Mouse (Mus musculus) frontal cortex, postnatal 36 days (tissue): Measurements from ENCODE around the gene Trp53inp2.
A peak's percentile ranks its signal among the peaks of the same experiment; 100 is the strongest.

Experiments used
- DNase-seq, 2 experiments: peaks; one replicate each; pipeline ENCODE4 v3.0.0; 2022; ENCODE audit warnings: low spot score in 2 of 2

Gene Trp53inp2

DNA sequence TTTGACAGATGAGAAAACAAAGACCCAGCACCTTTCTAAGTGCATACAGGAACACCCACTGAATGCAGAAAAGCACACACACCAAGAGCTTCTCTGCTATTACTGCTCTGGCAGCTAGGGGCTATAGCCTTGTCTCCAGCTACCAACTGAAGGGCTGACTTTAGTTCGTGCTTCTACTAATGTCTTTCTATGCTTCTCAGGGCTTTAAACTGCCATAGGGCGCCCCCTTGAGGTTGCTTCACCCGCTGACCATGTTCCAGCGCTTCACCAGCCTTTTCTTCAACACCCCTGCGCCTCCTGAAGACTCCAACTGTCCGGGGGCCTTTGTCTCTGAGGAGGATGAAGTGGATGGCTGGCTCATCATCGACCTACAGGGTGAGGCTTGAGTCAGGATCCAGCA is 4.2 kb downstream of the Trp53inp2 start:
- DNase-seq = peak; percentile 76 to 86

DNA sequence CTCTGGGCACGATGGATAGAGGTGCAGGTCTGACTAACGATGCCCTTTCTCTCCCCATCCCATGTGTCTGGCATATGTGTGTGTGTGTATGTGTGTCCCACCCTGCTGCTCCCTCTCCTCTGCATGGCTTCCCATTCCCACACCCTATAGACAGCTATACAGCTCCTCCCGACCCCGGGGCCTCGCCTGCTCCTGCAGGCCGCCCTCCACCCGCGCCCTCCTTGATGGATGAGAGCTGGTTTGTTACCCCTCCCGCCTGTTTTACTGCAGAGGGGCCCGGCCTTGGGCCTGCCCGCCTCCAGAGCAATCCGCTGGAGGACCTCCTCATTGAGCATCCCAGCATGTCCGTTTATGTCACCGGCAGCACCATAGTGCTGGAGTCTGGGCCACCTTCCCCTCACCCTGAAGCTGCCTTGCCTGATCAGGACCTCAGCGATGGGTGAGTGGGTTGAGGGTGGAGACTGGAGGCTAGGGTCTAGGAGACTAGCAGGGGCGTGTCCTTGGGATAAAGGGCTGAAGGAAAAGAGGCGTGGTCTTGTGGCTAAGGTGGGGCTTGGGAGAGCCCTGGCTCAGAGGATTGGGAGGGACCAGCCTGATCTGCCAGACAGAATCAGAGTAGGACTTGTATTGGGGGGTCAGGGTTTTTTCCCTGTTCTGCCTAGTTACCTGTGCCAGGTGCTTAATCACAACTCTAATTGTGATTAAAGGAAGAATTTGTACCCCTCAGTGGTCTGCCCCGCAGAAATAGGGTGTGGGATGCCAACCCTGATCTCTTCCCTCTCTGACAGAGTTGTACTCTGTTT is 5.1 kb downstream of the Trp53inp2 start:
- DNase-seq = no peak

DNA sequence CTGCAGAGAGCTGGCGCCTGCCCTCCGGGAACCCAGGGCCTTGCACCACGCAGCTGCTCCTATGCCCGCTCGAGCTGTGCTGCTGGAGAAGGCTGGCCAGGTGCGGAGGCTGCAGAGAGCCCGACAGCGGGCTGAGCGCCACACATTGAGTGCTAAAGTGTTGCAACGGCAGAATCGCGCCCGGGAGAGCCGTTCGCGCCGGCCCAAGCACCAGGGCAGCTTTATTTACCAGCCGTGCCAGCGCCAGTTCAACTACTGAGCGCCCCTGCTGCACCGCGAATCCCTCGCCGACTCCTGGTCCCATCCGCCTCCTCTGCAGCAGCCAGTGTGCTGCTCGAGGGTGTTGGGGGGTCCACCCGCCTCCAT is 5.7 kb downstream of the Trp53inp2 start:
- DNase-seq = peak; percentile 40 to 59

DNA sequence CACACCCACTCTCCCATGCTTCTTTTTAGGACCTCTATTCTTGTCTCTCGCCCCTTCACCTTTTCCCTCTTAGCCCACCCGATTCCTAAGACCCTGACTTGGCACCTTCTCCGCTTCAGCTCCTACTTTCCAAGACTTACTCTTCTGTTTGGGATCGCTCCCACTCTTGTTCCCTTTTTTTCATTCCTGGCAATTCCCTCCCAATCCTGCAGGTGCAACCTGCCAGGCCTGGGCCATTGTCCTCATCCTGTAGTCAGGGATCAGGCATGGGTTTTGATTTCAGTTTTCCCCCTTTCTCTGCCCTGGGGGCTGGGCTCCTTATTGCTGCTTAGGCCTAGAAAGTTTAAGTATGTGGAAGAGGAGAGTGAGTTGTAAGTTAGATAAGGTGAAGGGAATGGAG is 6.2 kb downstream of the Trp53inp2 start:
- DNase-seq = no peak

- no peak for DNase-seq
Measured at GRCm38 (mm10) chr2:155388573-155388972, 7.7 kb downstream of the Trp53inp2 start.

DNA sequence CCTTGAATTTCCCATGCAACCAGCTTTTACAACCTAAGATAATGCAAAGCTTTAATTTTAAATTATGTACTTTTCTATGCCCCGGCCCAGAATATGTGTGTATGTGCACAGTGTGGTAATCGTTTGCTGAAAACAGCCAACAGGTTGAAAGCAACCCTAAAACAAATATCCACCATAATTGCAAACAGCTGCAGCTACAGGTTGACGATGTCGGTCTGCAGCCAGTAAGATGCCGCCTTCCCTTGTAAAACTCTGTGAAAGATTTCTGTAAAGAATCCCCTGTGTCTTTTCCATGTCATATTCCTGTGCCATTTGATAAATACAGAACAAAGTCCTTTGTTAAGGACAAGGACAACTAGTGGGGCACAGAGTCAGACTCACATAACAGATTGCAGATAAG is 13.7 kb downstream of the Trp53inp2 start:
- no peak for DNase-seq

- DNase-seq = no peak
Measured at GRCm38 (mm10) chr2:155400276-155400675, 19.4 kb downstream of the Trp53inp2 start.

- DNase-seq = no peak
Measured at GRCm38 (mm10) chr2:155401926-155402325, 21.1 kb downstream of the Trp53inp2 start.

DNA sequence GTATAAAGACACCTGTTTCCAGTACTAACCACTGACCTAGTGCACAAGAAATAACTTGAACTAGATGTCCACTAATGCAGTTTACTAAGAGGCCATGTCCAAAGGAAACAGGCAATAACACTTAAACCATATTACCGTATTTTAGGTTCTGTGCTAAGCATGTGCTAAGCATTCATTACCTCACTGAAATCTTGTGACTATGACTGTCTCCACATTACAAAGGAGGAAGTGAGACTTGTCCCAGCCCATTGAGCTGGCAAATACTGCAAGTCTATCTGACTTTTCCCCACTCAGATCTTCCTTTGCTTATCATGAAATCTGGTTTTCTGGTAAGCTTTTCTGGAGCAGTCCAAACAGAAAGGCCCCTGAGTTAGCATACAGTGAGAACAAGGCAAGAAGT is 23.8 kb downstream of the Trp53inp2 start:
- no peak for DNase-seq

DNA sequence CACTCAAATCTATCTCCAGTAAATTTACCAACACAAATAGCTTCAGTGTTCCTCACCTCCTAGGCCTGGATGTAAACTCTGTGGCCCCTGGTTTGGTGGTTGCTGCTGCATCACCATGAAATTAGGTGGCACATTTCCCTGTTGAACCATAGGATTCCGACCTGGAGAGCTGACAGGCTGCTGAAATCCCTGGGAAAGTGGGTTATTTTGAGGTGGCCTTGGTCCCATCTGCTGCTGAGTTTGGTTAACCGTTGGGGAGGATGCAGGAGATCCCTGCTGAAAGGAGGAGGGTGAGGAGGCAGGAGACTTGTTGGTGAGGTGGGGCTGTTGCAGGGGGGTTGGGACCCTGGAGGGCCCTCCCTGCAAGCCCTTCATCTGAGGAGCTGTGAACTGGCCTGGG is 40.1 kb downstream of the Trp53inp2 start:
- DNase-seq = no peak

DNA sequence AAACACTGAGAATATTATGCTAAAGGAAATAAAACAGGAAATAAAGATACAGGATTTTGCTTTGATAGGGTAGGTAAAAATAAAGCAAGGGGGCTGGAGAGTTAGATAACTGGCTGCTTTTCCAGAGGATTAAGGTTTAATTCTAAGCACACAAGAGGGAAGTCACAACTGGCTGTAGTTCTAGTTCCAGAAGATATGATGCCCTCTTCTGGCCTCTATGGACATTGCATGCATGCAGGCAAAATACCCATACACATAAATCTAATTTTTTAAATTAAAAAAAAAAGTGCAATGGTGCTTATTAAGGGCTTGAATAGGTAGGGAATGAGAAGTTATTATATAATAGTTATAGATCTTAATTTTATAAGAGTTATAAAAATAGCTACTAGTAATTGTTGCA is 55.6 kb downstream of the Trp53inp2 start:
- no peak for DNase-seq
